Mouse (Mus musculus): ENCODE results near the gene Wdr66.

DNA sequence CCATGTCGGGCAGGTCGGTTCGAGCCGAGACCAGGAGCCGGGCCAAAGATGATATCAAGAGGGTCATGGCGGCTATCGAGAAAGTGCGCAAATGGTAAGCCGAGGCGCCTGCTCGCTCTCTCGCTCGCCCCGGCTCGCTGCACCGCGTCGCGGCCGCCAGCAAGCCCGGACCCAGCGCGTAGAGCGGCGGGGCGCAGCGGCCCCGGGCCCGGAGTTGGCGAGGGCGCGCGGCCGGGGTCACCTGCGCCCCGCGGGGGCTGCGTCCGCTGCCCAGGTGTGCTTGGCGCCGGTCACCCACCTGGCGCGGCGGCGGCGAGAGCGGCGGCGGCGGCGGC lies 92.7 kb downstream of the Wdr66 start:
- TF ChIP-seq CTCF (IDR thresholded peaks at IDR 0.05; ENCODE audit: control insufficient read depth, insufficient read depth, insufficient replicate concordance, low read depth, low read length) (no peak), POLR2A (IDR thresholded peaks at IDR 0.05; ENCODE audit: control insufficient read depth, low read depth, low read length) (no peak)

Measured in testis, adult 2 months (tissue).